Mouse (Mus musculus) adrenal gland, postnatal 25 days (tissue): ENCODE measurements at regions not wholly inside any gene's neighbourhood (a gene's known extent, or its start where the extent isn't known, plus 50 kb on each side); places are given as distances from the start of the nearest gene placed in this dataset.
A peak's percentile ranks its signal among the peaks of the same experiment; 100 is the strongest.
"Not testable (repeated sequence)": the region's sequence is repeated elsewhere in the genome, so short reads cannot be mapped to it uniquely, and the experiment has no call there.

Source experiments
- DNase-seq: peaks from one replicate; pipeline ENCODE4 v3.0.0; 2021; ENCODE audit warnings: mixed read lengths

DNA sequence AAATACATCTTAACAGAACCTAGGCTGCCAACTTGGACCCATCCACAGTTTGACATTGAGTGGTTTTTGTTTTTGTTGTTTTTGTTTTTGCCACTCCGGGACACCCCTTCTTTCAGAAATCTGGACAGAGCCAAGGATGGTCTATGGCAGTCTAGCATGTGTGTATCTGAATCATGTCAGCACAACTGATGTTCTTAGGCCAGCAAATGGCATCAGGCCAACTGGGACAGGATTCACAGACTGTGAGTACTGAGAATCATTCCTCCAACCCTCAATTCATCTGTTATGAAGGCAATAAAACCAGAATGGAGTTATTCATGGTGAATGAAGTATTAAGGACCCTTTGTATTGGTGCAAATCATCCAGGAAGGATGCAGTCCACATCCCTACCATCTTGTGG lies 1372.5 kb upstream of the Rag2 start:
- DNase-seq: peak; percentile 4

- DNase-seq: no peak
Measured at GRCm38 (mm10) chr2:100259136-100259853, 1365.2 kb upstream of the Rag2 start.

DNA sequence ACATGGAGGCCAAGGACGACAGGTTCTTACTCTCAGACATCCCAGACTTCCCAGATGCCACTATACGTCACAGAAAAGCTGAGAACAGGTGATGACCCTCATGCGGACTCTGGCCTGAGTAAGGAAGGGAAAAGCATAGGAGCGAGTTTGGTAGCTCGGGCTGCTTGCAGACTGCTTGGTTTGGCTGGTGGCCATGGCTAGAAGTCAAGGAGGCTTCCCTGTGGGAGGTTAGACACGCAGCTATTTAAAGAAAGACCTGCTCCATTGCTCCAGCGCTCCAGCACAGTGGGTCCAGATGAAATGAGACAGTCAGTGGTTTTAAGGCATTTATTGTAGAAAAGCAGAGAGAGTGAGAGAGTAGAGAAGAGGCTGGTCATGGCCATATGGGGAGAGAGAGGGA lies 1318.0 kb upstream of the Rag2 start:
- no peak for DNase-seq

GRCm38 (mm10) chr2:100312750-100313275 lies 1311.7 kb upstream of the Rag2 start:
- no peak for DNase-seq

GRCm38 (mm10) chr2:100320461-100320860 lies 1304.1 kb upstream of the Rag2 start:
- no peak for DNase-seq

GRCm38 (mm10) chr2:100340713-100341112 lies 1283.8 kb upstream of the Rag2 start:
- DNase-seq: no peak

GRCm38 (mm10) chr2:100344921-100345425 lies 1279.5 kb upstream of the Rag2 start:
- DNase-seq: no peak

GRCm38 (mm10) chr2:100365616-100366015 lies 1258.9 kb upstream of the Rag2 start:
- not testable (repeated sequence) for DNase-seq

- no peak for DNase-seq
Measured at GRCm38 (mm10) chr2:100399776-100400175, 1224.7 kb upstream of the Rag2 start.

- no peak for DNase-seq
Measured at GRCm38 (mm10) chr2:100426661-100427060, 1197.9 kb upstream of the Rag2 start.

- no peak for DNase-seq
Measured at GRCm38 (mm10) chr2:100434991-100435390, 1189.5 kb upstream of the Rag2 start.

DNA sequence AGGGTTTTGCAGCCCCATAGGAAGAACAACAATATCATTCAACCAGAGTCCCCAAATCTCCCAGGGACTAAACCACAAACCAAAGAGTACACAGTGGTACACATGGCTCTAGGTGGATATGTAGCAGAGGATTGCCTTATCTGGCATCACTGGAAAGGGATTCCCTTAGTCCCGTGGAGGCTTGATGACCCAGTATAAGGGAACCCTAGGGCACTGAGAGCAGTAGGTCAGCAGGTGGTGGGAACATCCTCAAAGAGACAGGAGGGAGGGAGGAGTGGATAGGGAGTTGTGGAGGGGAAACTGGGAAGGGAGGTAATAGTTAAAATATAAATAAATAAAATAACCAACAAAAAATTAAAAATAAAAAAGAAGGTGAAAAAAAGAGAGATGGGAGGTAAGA lies 1178.7 kb upstream of the Rag2 start:
- no peak for DNase-seq

GRCm38 (mm10) chr2:100446332-100446731 lies 1178.2 kb upstream of the Rag2 start:
- DNase-seq: no peak

GRCm38 (mm10) chr2:100459641-100460040 lies 1164.9 kb upstream of the Rag2 start:
- DNase-seq: not testable (repeated sequence)

- not testable (repeated sequence) for DNase-seq
Measured at GRCm38 (mm10) chr2:100486229-100486628, 1138.3 kb upstream of the Rag2 start.

- DNase-seq: not testable (repeated sequence)
Measured at GRCm38 (mm10) chr2:100505114-100505513, 1119.4 kb upstream of the Rag2 start.
